Mouse (Mus musculus) MEL (cell line): ENCODE results near the gene Ess2. TPM values are rescaled to one million over a fixed set of nuclear protein-coding genes. Genes with fewer than 3 reads are reported as not detected.

Experiments
- DNase-seq: peaks from one replicate; pipeline ENCODE4 v3.0.0; 2011; ENCODE audit warnings: low read depth, low spot score
- H3K27ac ChIP-seq: 2 replicates; pipeline ENCODE4 v1.5.1; 2012; ENCODE audit warnings: low read depth, mild to moderate bottlenecking, control low read depth, low read length, moderate library complexity; ENCODE audit not compliant: control insufficient read depth
- H3K27me3 ChIP-seq, 2 experiments: fragments of 150-350 bp in 1 of 2; sonication (generic) in 1 of 2; 2 replicates each; pipeline ENCODE4 v1.6.1; 2012; ENCODE audit warnings: low read length in 2 of 2, mild to moderate bottlenecking in 2 of 2, improper control_type of control experiment in 1 of 2, moderate library complexity in 1 of 2; ENCODE audit not compliant: insufficient read depth in 2 of 2, control insufficient read depth in 1 of 2
- H3K36me3 ChIP-seq, 2 experiments: 2 replicates each; pipeline ENCODE4 v1.6.1; 2012 to 2014; ENCODE audit warnings: low read length in 2 of 2, improper control_type of control experiment in 1 of 2, inconsistent platforms in 1 of 2, mild to moderate bottlenecking in 1 of 2; ENCODE audit not compliant: insufficient read depth in 2 of 2, control insufficient read depth in 1 of 2
- H3K4me1 ChIP-seq, 2 experiments: fragments of 150-350 bp in 1 of 2; sonication (generic) in 1 of 2; 2 replicates each; pipeline ENCODE4 v1.6.1; 2012; ENCODE audit warnings: low read length in 2 of 2, improper control_type of control experiment in 1 of 2, mild to moderate bottlenecking in 1 of 2; ENCODE audit not compliant: insufficient read depth in 2 of 2, control insufficient read depth in 1 of 2
- H3K4me3 ChIP-seq, 2 experiments: fragments of 150-350 bp in 1 of 2; sonication (generic) in 1 of 2; 2 replicates each; pipeline ENCODE4 v1.5.1; 2012; ENCODE audit warnings: low read depth in 2 of 2, low read length in 2 of 2, mild to moderate bottlenecking in 2 of 2, moderate library complexity in 2 of 2, control low read depth in 1 of 2, improper control_type of control experiment in 1 of 2; ENCODE audit not compliant: control insufficient read depth in 1 of 2, insufficient read depth in 1 of 2
- H3K79me2 ChIP-seq: 2 replicates; pipeline ENCODE4 v1.6.1; 2012; ENCODE audit warnings: mild to moderate bottlenecking, low read length, moderate library complexity; ENCODE audit not compliant: control insufficient read depth, poor library complexity, insufficient read depth
- H3K9ac ChIP-seq: 2 replicates; pipeline ENCODE4 v1.6.1; 2012; ENCODE audit warnings: low read depth, mild to moderate bottlenecking, control low read depth, low read length, moderate library complexity; ENCODE audit not compliant: control insufficient read depth, poor library complexity, severe bottlenecking
- H3K9me3 ChIP-seq: fragments of 150-350 bp; sonication (generic); replicated peaks from 2 replicates; pipeline ENCODE4 v1.6.1; 2012; ENCODE audit warnings: mild to moderate bottlenecking, low read length, improper control_type of control experiment, moderate library complexity; ENCODE audit not compliant: insufficient read depth
- BHLHE40 ChIP-seq: IDR thresholded peaks from 2 replicates; pipeline ENCODE4 v1.6.1; 2012; ENCODE audit warnings: low read depth, mild to moderate bottlenecking, inconsistent platforms, low read length, improper control_type of control experiment, borderline replicate concordance
- CHD1 ChIP-seq: IDR thresholded peaks from 2 replicates; pipeline ENCODE4 v1.6.1; 2012; ENCODE audit warnings: low read depth, mild to moderate bottlenecking, inconsistent platforms, low read length, improper control_type of control experiment
- E2F4 ChIP-seq: IDR thresholded peaks from 2 replicates; pipeline ENCODE4 v1.6.1; 2011; ENCODE audit warnings: low read depth, low read length, improper control_type of control experiment, borderline replicate concordance
- EP300 ChIP-seq, 2 experiments: IDR thresholded peaks; 2 replicates each; pipeline ENCODE4 v1.6.1; 2011; ENCODE audit warnings: improper control_type of control experiment in 2 of 2, low read length in 2 of 2, low read depth in 1 of 2, mild to moderate bottlenecking in 1 of 2
- ETS1 ChIP-seq: IDR thresholded peaks from 2 replicates; pipeline ENCODE4 v1.6.1; 2012; ENCODE audit warnings: low read depth, mild to moderate bottlenecking, inconsistent platforms, low read length, improper control_type of control experiment, moderate library complexity
- GABPA ChIP-seq: IDR thresholded peaks from 2 replicates; pipeline ENCODE4 v1.6.1; 2012; ENCODE audit warnings: low read depth, mild to moderate bottlenecking, inconsistent platforms, low read length, improper control_type of control experiment, moderate library complexity
- GATA1 ChIP-seq: IDR thresholded peaks from 2 replicates; pipeline ENCODE4 v1.6.1; 2011; ENCODE audit warnings: low read depth, low read length, improper control_type of control experiment
- HCFC1 ChIP-seq: IDR thresholded peaks from 2 replicates; pipeline ENCODE4 v1.6.1; 2012; ENCODE audit warnings: low read depth, mild to moderate bottlenecking, inconsistent platforms, low read length, improper control_type of control experiment, moderate library complexity
- KAT2A ChIP-seq: conservative IDR thresholded peaks from 2 replicates; pipeline ENCODE4 v1.6.1; 2012; ENCODE audit warnings: low read depth, low read length, improper control_type of control experiment, inconsistent platforms
- MEF2A ChIP-seq: IDR thresholded peaks from 2 replicates; pipeline ENCODE4 v1.6.1; 2014; ENCODE audit warnings: low read depth, mild to moderate bottlenecking, inconsistent platforms, low read length, improper control_type of control experiment; ENCODE audit not compliant: poor library complexity, insufficient replicate concordance, severe bottlenecking; ENCODE audit errors: extremely low read depth
- MXI1 ChIP-seq: IDR thresholded peaks from 2 replicates; pipeline ENCODE4 v1.6.1; 2011; ENCODE audit warnings: mild to moderate bottlenecking, low read depth, low read length, improper control_type of control experiment
- MYC ChIP-seq: IDR thresholded peaks from 2 replicates; pipeline ENCODE4 v1.6.1; 2011; ENCODE audit warnings: low read depth, mild to moderate bottlenecking, low read length, improper control_type of control experiment, moderate library complexity
- NELFE ChIP-seq: IDR thresholded peaks from 2 replicates; pipeline ENCODE4 v1.6.1; 2011; ENCODE audit warnings: low read depth, low read length, improper control_type of control experiment
- POLR2A ChIP-seq, 2 experiments: IDR thresholded peaks; 2 replicates each; pipeline ENCODE4 v1.6.1; 2011 to 2012; ENCODE audit warnings: low read length in 2 of 2, mild to moderate bottlenecking in 2 of 2, control low read depth in 1 of 2, improper control_type of control experiment in 1 of 2, low read depth in 1 of 2, moderate library complexity in 1 of 2; ENCODE audit not compliant: control insufficient read depth in 1 of 2, insufficient read depth in 1 of 2, poor library complexity in 1 of 2
- POLR2AphosphoS2 ChIP-seq: IDR thresholded peaks from 2 replicates; pipeline ENCODE4 v1.6.1; 2011; ENCODE audit warnings: low read length, improper control_type of control experiment
- POLR2AphosphoS5 ChIP-seq: IDR thresholded peaks from 2 replicates; pipeline ENCODE4 v1.6.1; 2012; ENCODE audit warnings: low read depth, borderline replicate concordance, mild to moderate bottlenecking, inconsistent platforms, low read length, moderate library complexity, mixed read lengths
- RAD21 ChIP-seq: IDR thresholded peaks from 2 replicates; pipeline ENCODE4 v1.6.1; 2011; ENCODE audit warnings: mild to moderate bottlenecking, low read depth, low read length, improper control_type of control experiment
- SIN3A ChIP-seq: IDR thresholded peaks from 2 replicates; pipeline ENCODE4 v1.6.1; 2012; ENCODE audit warnings: low read length, improper control_type of control experiment, inconsistent platforms
- TAL1 ChIP-seq: IDR thresholded peaks from 2 replicates; pipeline ENCODE4 v1.6.1; 2012; ENCODE audit warnings: mild to moderate bottlenecking, inconsistent platforms, low read length, moderate library complexity, mixed read lengths
- UBTF ChIP-seq: IDR thresholded peaks from 2 replicates; pipeline ENCODE4 v1.6.1; 2012; ENCODE audit warnings: low read depth, mild to moderate bottlenecking, inconsistent platforms, low read length, improper control_type of control experiment, moderate library complexity, borderline replicate concordance; ENCODE audit not compliant: insufficient read depth
- USF1 ChIP-seq: IDR thresholded peaks from 2 replicates; pipeline ENCODE4 v1.6.1; 2014; ENCODE audit warnings: low read depth, mild to moderate bottlenecking, inconsistent platforms, low read length, improper control_type of control experiment, moderate library complexity
- USF2 ChIP-seq, 2 experiments: IDR thresholded peaks; 2 replicates each; pipeline ENCODE4 v1.6.1; 2011 to 2012; ENCODE audit warnings: improper control_type of control experiment in 2 of 2, low read length in 2 of 2, borderline replicate concordance in 1 of 2, inconsistent platforms in 1 of 2, low read depth in 1 of 2, mild to moderate bottlenecking in 1 of 2; ENCODE audit not compliant: insufficient read depth in 1 of 2
- ZC3H11A ChIP-seq: IDR thresholded peaks from 2 replicates; pipeline ENCODE4 v1.6.1; 2012; ENCODE audit warnings: low read depth, mild to moderate bottlenecking, inconsistent platforms, low read length, improper control_type of control experiment
- ZKSCAN1 ChIP-seq: IDR thresholded peaks from 2 replicates; pipeline ENCODE4 v1.6.1; 2012; ENCODE audit warnings: low read depth, mild to moderate bottlenecking, inconsistent platforms, low read length, improper control_type of control experiment, moderate library complexity
- ZMIZ1 ChIP-seq: IDR thresholded peaks from 2 replicates; pipeline ENCODE4 v1.6.1; 2012; ENCODE audit warnings: low read depth, mild to moderate bottlenecking, inconsistent platforms, low read length, improper control_type of control experiment, moderate library complexity
- ZNF384 ChIP-seq: IDR thresholded peaks from 2 replicates; pipeline ENCODE4 v1.6.1; 2012; ENCODE audit warnings: low read depth, mild to moderate bottlenecking, inconsistent platforms, low read length, improper control_type of control experiment
- polyA plus RNA-seq, 2 experiments: library from polyadenylated mRNA; stranded (reverse) in 1 of 2; unstranded in 1 of 2; fragments of >175 nt in 1 of 2; fragments of >200 nt in 1 of 2; gene quantifications; 2 replicates each; pipeline versions ENCODE4 v1.2.1 to v1.2.4; 2012; ENCODE audit warnings: low replicate concordance in 2 of 2, low read depth in 1 of 2; ENCODE audit not compliant: insufficient read length in 2 of 2, insufficient read depth in 1 of 2, missing spikeins in 1 of 2
- total RNA-seq: library from RNA; depleted of rRNA; stranded (reverse); fragments of 300-350 nt; gene quantifications from 2 replicates; pipeline ENCODE4 v1.2.3, GENCODE M21; 2012

Gene Ess2
- total and polyA plus RNA-seq, 3 experiments, result 21.7 to 26.8 TPM; not detected in 1

DNA sequence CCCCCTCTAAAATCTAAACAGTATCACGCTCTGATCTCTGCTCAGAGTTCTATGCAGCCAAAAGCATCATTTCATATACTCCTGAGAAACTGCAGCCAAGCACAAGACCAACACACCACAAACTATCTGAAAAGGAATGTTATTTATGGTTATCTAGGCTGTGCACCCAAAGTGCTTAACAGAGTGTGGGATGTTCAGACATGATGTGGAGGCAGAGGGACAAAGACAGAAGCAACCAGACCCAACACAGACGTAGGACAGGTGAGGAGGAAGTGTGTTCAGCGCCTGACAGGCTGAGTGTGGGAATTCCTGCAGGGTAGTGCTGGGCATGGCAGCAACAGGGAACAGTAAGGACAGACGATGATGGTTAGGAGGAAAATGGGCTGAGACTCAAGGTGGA, 31.6 kb downstream of the Ess2 start:
- no peaks in the 10 kb centered on the region for H3K4me1 ChIP-seq
- H3K4me3 ChIP-seq, result no peak overlapping the region
- no peaks in the 10 kb centered on the region for H3K27me3 ChIP-seq
- no peaks in the 10 kb centered on the region for H3K9me3 ChIP-seq
- H3K27ac ChIP-seq, result no peak overlapping the region
- H3K79me2 ChIP-seq, result peaks cover 27% of the 10 kb centered on the region
- DNase-seq, result no peak
- TF ChIP-seq ZNF384 (no peak), GATA1 (no peak), MYC (no peak), RAD21 (no peak), USF1 (no peak), POLR2AphosphoS2 (no peak), EP300 (IDR thresholded peaks at IDR 0.05; ENCODE audit: low read depth in 1 of 2, low read length in 2 of 2) (no peak), POLR2AphosphoS5 (no peak), E2F4 (no peak), ZMIZ1 (no peak), ZC3H11A (no peak), SIN3A (no peak)
- H3K36me3 ChIP-seq, result no peaks in the 10 kb centered on the region; a peak in 2 of 4 replicates
- H3K9ac ChIP-seq, result no peak overlapping the region

DNA sequence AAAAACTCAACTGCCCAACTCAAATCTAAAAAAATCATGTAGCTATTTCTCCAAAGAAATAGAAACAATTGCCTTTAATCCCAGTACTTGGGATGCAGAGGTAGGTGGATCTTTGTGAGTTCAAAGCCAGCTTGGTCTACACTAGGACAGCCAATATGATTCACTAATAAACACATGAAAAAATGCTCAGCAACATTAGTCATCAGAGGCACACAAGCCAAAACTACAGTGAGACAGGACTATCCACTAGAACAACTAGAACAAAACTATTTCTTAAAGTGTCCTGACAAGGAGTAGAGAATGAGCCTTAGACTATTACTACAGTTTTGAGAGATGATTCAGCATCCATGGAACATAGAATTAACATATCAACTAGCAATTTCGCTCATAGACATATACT, 35.1 kb downstream of the Ess2 start:
- Histone ChIP-seq H3K4me3 (no peak overlapping the region), H3K4me1 (peaks cover 0 to 11% of the 10 kb centered on the region in 2 experiments; a peak in 2 of 4 replicates), H3K79me2 (peaks cover 9% of the 10 kb centered on the region), H3K9me3 (no peaks in the 10 kb centered on the region), H3K27ac (no peak overlapping the region), H3K9ac (no peak overlapping the region), H3K36me3 (peaks cover 0 to 16% of the 10 kb centered on the region in 2 experiments; a peak in 3 of 4 replicates), H3K27me3 (no peaks in the 10 kb centered on the region)
- no peak for DNase-seq
- TF ChIP-seq MXI1, result no peak
- no peak for TF ChIP-seq TAL1
- no peak for TF ChIP-seq POLR2AphosphoS2
- TF ChIP-seq MEF2A, result no peak
- TF ChIP-seq CHD1, result no peak
- TF ChIP-seq KAT2A, result no peak
- no peak for TF ChIP-seq BHLHE40
- no peak for TF ChIP-seq POLR2A (IDR thresholded peaks at IDR 0.05; ENCODE audit: control insufficient read depth in 1 of 2, insufficient read depth in 1 of 2, low read depth in 1 of 2, low read length in 2 of 2, poor library complexity in 1 of 2)
- no peak for TF ChIP-seq HCFC1
- TF ChIP-seq USF2 (IDR thresholded peaks at IDR 0.05; ENCODE audit: borderline replicate concordance in 1 of 2, insufficient read depth in 1 of 2, low read depth in 1 of 2, low read length in 2 of 2), result no peak
- TF ChIP-seq ZKSCAN1, result no peak
- no peak for TF ChIP-seq EP300 (IDR thresholded peaks at IDR 0.05; ENCODE audit: low read depth in 1 of 2, low read length in 2 of 2)
- TF ChIP-seq RAD21, result no peak
- TF ChIP-seq SIN3A, result no peak
- no peak for TF ChIP-seq GABPA
- no peak for TF ChIP-seq ZC3H11A
- no peak for TF ChIP-seq ETS1
- TF ChIP-seq NELFE, result no peak
- TF ChIP-seq UBTF, result no peak
